Mouse (Mus musculus): ENCODE data around the gene Atl2. TPM values are rescaled to one million over a fixed set of nuclear protein-coding genes. Genes with fewer than 3 reads are reported as not detected.
A peak's percentile ranks its signal among the peaks of the same experiment; 100 is the strongest.

The Atl2 gene
- polyA plus RNA-seq, 1 experiment, result 1.5 TPM

DNA sequence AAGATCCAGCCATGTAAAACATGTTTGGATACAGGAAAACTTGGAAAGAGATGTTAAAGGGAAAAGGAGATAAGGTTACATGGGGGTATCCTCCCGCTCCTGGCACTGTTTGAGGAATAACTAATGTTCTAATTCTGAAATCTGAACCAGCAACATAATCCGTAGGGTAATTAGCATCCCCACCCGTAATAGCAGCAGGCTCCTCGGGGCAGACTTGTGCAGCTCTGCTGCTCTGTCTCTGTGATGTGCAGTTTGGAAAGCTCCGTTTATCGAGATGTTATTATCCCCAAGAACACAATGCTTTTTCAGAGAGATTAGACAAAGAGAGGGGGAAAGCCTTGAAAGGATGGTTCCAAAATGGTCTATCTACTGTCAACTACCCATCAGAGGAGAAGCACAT is 5.3 kb upstream of the Atl2 start:
- Histone ChIP-seq H3K27me3 (replicated peaks) (peaks cover 15% of the 10 kb centered on the region), H3K4me3 (replicated peaks) (no peak overlapping the region), H3K9me3 (no peaks in the 10 kb centered on the region), H3K36me3 (replicated peaks; ENCODE audit: low read length) (no peaks in the 10 kb centered on the region), H3K4me1 (peaks cover 26% of the 10 kb centered on the region)
- TF ChIP-seq FLI1 (IDR thresholded peaks at IDR 0.05; ENCODE audit: low read length) (no peak), GATA1 (IDR thresholded peaks at IDR 0.05; ENCODE audit: borderline replicate concordance, low read length) (no peak)

GRCm38 (mm10) chr17:79898156-79898746 is 2.3 kb upstream of the Atl2 start:
- H3K27me3 ChIP-seq (replicated peaks), result peaks cover 12% of the 10 kb centered on the region
- no peaks in the 10 kb centered on the region for H3K9me3 ChIP-seq
- no peaks in the 10 kb centered on the region for H3K36me3 ChIP-seq (replicated peaks; ENCODE audit: low read length)
- TF ChIP-seq GATA1 (IDR thresholded peaks at IDR 0.05; ENCODE audit: borderline replicate concordance, low read length) (no peak), FLI1 (IDR thresholded peaks at IDR 0.05; ENCODE audit: low read length) (no peak)
- no peak overlapping the region for H3K4me3 ChIP-seq (replicated peaks)
- peaks cover 39% of the 10 kb centered on the region for H3K4me1 ChIP-seq

DNA sequence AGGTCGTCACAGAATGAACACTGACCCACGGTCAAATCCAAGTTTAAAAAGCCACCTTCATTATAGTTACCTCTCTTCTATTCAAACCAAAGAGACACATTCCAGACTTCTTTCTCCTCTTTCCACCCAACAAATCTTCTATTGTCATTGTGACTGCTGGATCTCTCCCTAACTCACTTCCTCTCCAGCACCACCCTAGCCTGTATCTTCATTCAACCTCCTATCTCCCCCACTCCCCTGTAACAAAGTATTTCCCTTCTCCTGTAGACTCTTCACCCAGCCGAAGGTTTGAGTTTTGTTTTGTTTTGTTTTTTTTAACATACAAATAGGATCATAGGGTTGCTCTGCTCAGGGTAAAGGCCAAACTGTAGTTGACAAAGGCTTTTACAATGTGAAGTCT is 1.7 kb upstream of the Atl2 start:
- Histone ChIP-seq H3K4me1 (peaks cover 45% of the 10 kb centered on the region), H3K9me3 (no peaks in the 10 kb centered on the region), H3K36me3 (replicated peaks; ENCODE audit: low read length) (no peaks in the 10 kb centered on the region), H3K4me3 (replicated peaks) (no peak overlapping the region), H3K27me3 (replicated peaks) (peaks cover 11% of the 10 kb centered on the region)
- TF ChIP-seq FLI1 (IDR thresholded peaks at IDR 0.05; ENCODE audit: low read length) (no peak), GATA1 (IDR thresholded peaks at IDR 0.05; ENCODE audit: borderline replicate concordance, low read length) (no peak)

DNA sequence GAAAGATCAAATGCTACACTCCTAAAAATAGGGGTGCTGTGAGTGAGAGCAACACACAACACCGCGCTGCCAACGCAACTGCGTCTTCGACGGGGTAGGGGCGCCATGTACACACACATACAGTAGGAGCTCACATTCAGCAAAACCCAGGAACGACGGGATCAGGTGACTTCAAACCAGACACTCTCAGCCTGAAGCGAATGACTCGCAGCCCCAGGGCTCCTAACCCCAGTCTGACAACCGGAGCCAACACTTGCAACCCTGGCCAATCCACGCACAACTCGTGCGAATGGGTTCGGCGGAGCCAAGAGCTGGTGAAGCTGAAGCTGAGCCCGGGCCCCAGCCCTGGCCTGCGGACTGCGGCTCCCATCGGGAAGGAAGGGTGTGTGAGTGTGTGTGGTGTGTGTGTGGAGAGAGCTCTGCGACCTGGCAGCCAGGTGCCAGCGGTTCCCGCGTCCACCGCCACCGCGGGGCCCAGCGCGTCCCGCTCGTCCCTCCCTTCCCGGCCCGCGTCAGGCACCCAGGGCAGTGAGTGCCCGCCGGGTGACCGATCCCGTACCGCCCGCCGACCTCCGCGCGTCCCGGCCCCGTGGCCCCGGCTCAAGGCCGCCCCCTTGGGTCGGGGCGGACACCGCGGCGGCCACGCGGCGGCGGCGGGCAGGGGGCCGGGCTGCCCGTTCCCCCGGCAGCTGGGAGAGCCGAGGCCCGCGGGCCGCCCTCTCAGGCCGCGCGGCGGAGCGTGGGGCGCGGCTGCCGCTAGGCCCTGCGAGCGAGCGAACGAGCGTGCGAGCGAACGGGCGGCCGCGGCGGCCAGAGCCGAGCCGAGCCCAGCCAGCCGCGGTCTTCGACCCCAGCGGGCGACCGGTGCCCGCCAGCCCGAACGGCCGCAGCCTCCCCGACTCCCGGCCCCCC is 696 bp downstream of the Atl2 start:
- peaks cover 11% of the 10 kb centered on the region for H3K27me3 ChIP-seq (replicated peaks)
- peaks cover 2% of the 10 kb centered on the region for H3K36me3 ChIP-seq (replicated peaks; ENCODE audit: low read length)
- peaks cover 62% of the 10 kb centered on the region for H3K4me1 ChIP-seq
- H3K9me3 ChIP-seq, result no peaks in the 10 kb centered on the region
- TF ChIP-seq GATA1 (IDR thresholded peaks at IDR 0.05; ENCODE audit: borderline replicate concordance, low read length) (no peak), FLI1 (IDR thresholded peaks at IDR 0.05; ENCODE audit: low read length) (no peak)
- peak overlapping the region; percentile 99 for H3K4me3 ChIP-seq (replicated peaks)

DNA sequence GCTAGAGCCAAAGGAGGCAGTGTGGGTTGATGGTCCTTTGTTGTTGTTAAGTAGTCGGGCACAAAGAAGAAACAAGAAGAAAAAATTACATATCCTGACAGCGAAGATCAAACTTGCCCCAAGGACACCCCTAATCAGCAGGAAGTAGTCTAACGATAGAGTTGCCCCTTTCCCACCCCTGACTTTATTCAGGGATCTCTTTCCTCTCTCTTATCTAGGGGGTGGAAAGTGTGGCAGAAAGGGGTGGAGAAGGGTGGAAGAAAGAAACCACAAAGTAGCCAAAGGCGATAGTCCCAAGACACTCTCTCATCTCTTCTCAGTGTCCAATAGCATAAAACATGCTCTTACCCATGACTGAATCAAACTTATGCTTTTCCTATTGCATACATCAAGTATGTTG is 1.9 kb downstream of the Atl2 start:
- Histone ChIP-seq H3K4me3 (replicated peaks) (peak overlapping the region; percentile 99), H3K4me1 (peaks cover 71% of the 10 kb centered on the region), H3K27me3 (replicated peaks) (peaks cover 11% of the 10 kb centered on the region), H3K36me3 (replicated peaks; ENCODE audit: low read length) (peaks cover 5% of the 10 kb centered on the region), H3K9me3 (no peaks in the 10 kb centered on the region)
- no peak for TF ChIP-seq GATA1 (IDR thresholded peaks at IDR 0.05; ENCODE audit: borderline replicate concordance, low read length)
- TF ChIP-seq FLI1 (IDR thresholded peaks at IDR 0.05; ENCODE audit: low read length), result no peak

DNA sequence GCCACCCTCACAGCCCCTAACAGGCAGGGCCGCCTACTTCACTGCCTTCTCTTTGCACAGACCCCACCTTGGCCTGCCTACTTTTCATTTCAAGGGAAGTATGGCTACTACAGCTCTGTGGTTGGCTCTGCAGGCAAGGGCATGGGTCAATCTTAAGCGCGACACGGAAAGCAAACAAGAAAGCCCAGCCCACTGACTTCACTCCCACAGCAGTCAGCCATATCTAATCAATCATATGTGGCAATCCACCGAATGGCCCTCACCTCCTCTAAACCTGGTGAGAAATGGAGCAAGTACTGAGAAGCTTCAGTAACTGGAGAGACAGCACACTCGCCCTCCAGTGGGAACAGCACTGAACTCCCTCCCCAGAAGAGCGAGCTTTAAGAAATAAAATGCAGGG is 4.0 kb downstream of the Atl2 start:
- Histone ChIP-seq H3K4me3 (replicated peaks) (peak overlapping the region; percentile 56), H3K4me1 (peaks cover 65% of the 10 kb centered on the region), H3K9me3 (no peaks in the 10 kb centered on the region), H3K27me3 (replicated peaks) (peaks cover 4% of the 10 kb centered on the region), H3K36me3 (replicated peaks; ENCODE audit: low read length) (peaks cover 5% of the 10 kb centered on the region)
- TF ChIP-seq FLI1 (IDR thresholded peaks at IDR 0.05; ENCODE audit: low read length) (no peak), GATA1 (IDR thresholded peaks at IDR 0.05; ENCODE audit: borderline replicate concordance, low read length) (no peak)

GRCm38 (mm10) chr17:79887926-79888325 is 8.0 kb downstream of the Atl2 start:
- Histone ChIP-seq H3K9me3 (no peaks in the 10 kb centered on the region), H3K36me3 (replicated peaks; ENCODE audit: low read length) (peaks cover 5% of the 10 kb centered on the region), H3K27me3 (replicated peaks) (no peaks in the 10 kb centered on the region), H3K4me3 (replicated peaks) (no peak overlapping the region), H3K4me1 (peaks cover 54% of the 10 kb centered on the region)
- TF ChIP-seq GATA1 (IDR thresholded peaks at IDR 0.05; ENCODE audit: borderline replicate concordance, low read length) (no peak), FLI1 (IDR thresholded peaks at IDR 0.05; ENCODE audit: low read length) (no peak)

DNA sequence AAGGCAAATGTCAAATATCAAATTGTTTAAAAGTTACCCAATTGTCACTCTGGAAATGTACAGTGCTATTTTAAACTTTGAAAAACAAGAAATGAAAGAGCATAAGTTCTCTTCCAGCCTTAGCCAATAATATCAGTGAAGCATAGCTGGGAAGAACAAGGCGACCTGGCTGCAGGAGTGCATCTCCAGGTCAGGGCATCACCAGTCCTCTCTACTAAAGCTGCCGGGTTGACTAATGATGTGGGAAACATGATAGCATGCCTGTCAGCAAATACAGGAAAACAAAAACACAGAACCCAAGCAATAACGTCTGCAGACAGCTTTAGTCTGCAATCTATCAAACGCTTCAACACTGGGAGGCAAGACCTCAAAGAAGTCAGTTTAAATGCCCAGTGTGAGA is 12.7 kb downstream of the Atl2 start:
- no peaks in the 10 kb centered on the region for H3K27me3 ChIP-seq (replicated peaks)
- H3K4me1 ChIP-seq, result peaks cover 31% of the 10 kb centered on the region
- no peak for TF ChIP-seq GATA1 (IDR thresholded peaks at IDR 0.05; ENCODE audit: borderline replicate concordance, low read length)
- no peak for TF ChIP-seq FLI1 (IDR thresholded peaks at IDR 0.05; ENCODE audit: low read length)
- H3K4me3 ChIP-seq (replicated peaks), result peak overlapping the region; percentile 64
- no peaks in the 10 kb centered on the region for H3K9me3 ChIP-seq
- H3K36me3 ChIP-seq (replicated peaks; ENCODE audit: low read length), result no peaks in the 10 kb centered on the region

- Histone ChIP-seq H3K36me3 (replicated peaks; ENCODE audit: low read length) (peaks cover 82% of the 10 kb centered on the region), H3K4me3 (replicated peaks) (no peak overlapping the region), H3K27me3 (replicated peaks) (no peaks in the 10 kb centered on the region), H3K9me3 (no peaks in the 10 kb centered on the region), H3K4me1 (peaks cover 10% of the 10 kb centered on the region)
- no peak for TF ChIP-seq FLI1 (IDR thresholded peaks at IDR 0.05; ENCODE audit: low read length)
- no peak for TF ChIP-seq GATA1 (IDR thresholded peaks at IDR 0.05; ENCODE audit: borderline replicate concordance, low read length)
Measured at GRCm38 (mm10) chr17:79865027-79865426, 30.9 kb downstream of the Atl2 start.

- H3K4me1 ChIP-seq, result peaks cover 9% of the 10 kb centered on the region
- H3K27me3 ChIP-seq (replicated peaks), result no peaks in the 10 kb centered on the region
- H3K4me3 ChIP-seq (replicated peaks), result no peak overlapping the region
- H3K36me3 ChIP-seq (replicated peaks; ENCODE audit: low read length), result peaks cover 82% of the 10 kb centered on the region
- H3K9me3 ChIP-seq, result no peaks in the 10 kb centered on the region
- TF ChIP-seq FLI1 (IDR thresholded peaks at IDR 0.05; ENCODE audit: low read length) (no peak), GATA1 (IDR thresholded peaks at IDR 0.05; ENCODE audit: borderline replicate concordance, low read length) (no peak)
Measured at GRCm38 (mm10) chr17:79864503-79864902, 31.4 kb downstream of the Atl2 start.
